Mouse (Mus musculus) CH12.LX (cell line): ENCODE data around the gene Trim71. TPM values are rescaled to one million over a fixed set of nuclear protein-coding genes. Genes with fewer than 3 reads are reported as not detected.

Experiments
- DNase-seq: peaks from one replicate; pipeline ENCODE4 v3.0.0-alpha.2; 2013; ENCODE audit errors: extremely low read depth
- H3K27ac ChIP-seq: 2 replicates; pipeline ENCODE4 v1.5.1; 2012; ENCODE audit warnings: low read depth, mild to moderate bottlenecking, control low read depth, moderate library complexity; ENCODE audit not compliant: insufficient read depth
- H3K27me3 ChIP-seq: replicated peaks from 2 replicates; pipeline ENCODE3; 2012; ENCODE audit warnings: inconsistent platforms
- H3K36me3 ChIP-seq, 2 experiments: replicated peaks in 1 of 2; 2 replicates each; pipeline versions ENCODE3 to v1.6.1; 2012; ENCODE audit warnings: inconsistent platforms in 1 of 2, low read length in 1 of 2, mild to moderate bottlenecking in 1 of 2, mixed read lengths in 1 of 2, moderate library complexity in 1 of 2; ENCODE audit not compliant: control insufficient read depth in 1 of 2, insufficient read depth in 1 of 2
- H3K4me1 ChIP-seq, 2 experiments: 2 replicates each; pipeline ENCODE4 v1.6.1; 2012; ENCODE audit warnings: inconsistent platforms in 1 of 2, moderate library complexity in 1 of 2; ENCODE audit not compliant: insufficient read depth in 2 of 2, control insufficient read depth in 1 of 2
- H3K4me2 ChIP-seq: 2 replicates; pipeline ENCODE4 v1.6.1; 2012; ENCODE audit warnings: low read depth, mild to moderate bottlenecking, control low read depth; ENCODE audit not compliant: poor library complexity, insufficient read depth, severe bottlenecking
- H3K4me3 ChIP-seq, 3 experiments: fragments of 150-350 bp in 1 of 3; sonication (generic) in 1 of 3; replicated peaks in 1 of 3; 2 replicates each; pipeline versions ENCODE3 to v1.5.1; 2011 to 2012; ENCODE audit warnings: low read depth in 2 of 3, low read length in 2 of 3, mild to moderate bottlenecking in 2 of 3, moderate library complexity in 2 of 3, control low read depth in 1 of 3, improper control_type of control experiment in 1 of 3, inconsistent platforms in 1 of 3, mixed read lengths in 1 of 3; ENCODE audit not compliant: poor library complexity in 1 of 3
- H3K79me2 ChIP-seq: replicated peaks from 2 replicates; pipeline ENCODE4 v1.6.1; 2012; ENCODE audit warnings: mild to moderate bottlenecking, moderate library complexity; ENCODE audit not compliant: control insufficient read depth, poor library complexity, insufficient read depth, severe bottlenecking; ENCODE audit errors: extremely low read depth
- H3K9ac ChIP-seq: 2 replicates; pipeline ENCODE4 v1.6.1; 2012; ENCODE audit warnings: low read depth, mild to moderate bottlenecking, control low read depth, moderate library complexity; ENCODE audit not compliant: insufficient read depth
- H3K9me3 ChIP-seq: replicated peaks from 2 replicates; pipeline ENCODE3; 2012; ENCODE audit warnings: low read length, inconsistent platforms, mixed read lengths
- BHLHE40 ChIP-seq: IDR thresholded peaks from 2 replicates; pipeline ENCODE4 v1.6.1; 2011; ENCODE audit warnings: mild to moderate bottlenecking, low read depth, low read length, improper control_type of control experiment
- CHD1 ChIP-seq: IDR thresholded peaks from 2 replicates; pipeline ENCODE4 v1.6.1; 2012; ENCODE audit warnings: low read depth, low read length, improper control_type of control experiment, inconsistent platforms
- E2F4 ChIP-seq: IDR thresholded peaks from 2 replicates; pipeline ENCODE4 v1.6.1; 2011; ENCODE audit warnings: low read depth, low read length, improper control_type of control experiment; ENCODE audit not compliant: insufficient replicate concordance
- EP300 ChIP-seq: IDR thresholded peaks from 2 replicates; pipeline ENCODE4 v1.6.1; 2011; ENCODE audit warnings: low read length, improper control_type of control experiment
- ETS1 ChIP-seq: conservative IDR thresholded peaks from 2 replicates; pipeline ENCODE4 v1.6.1; 2012; ENCODE audit warnings: low read depth, mild to moderate bottlenecking, inconsistent platforms, low read length, improper control_type of control experiment, moderate library complexity
- IRF4 ChIP-seq: IDR thresholded peaks from 2 replicates; pipeline ENCODE4 v1.6.1; 2014; ENCODE audit warnings: low read depth, mild to moderate bottlenecking, inconsistent platforms, low read length, improper control_type of control experiment
- JUN ChIP-seq: IDR thresholded peaks from 2 replicates; pipeline ENCODE4 v1.6.1; 2011; ENCODE audit warnings: low read depth, mild to moderate bottlenecking, low read length, improper control_type of control experiment, moderate library complexity; ENCODE audit not compliant: insufficient read depth
- JUND ChIP-seq: conservative IDR thresholded peaks from 2 replicates; pipeline ENCODE4 v1.6.1; 2011; ENCODE audit warnings: low read depth, low read length, improper control_type of control experiment
- KAT2A ChIP-seq: IDR thresholded peaks from 2 replicates; pipeline ENCODE4 v1.6.1; 2012; ENCODE audit warnings: low read length, improper control_type of control experiment, inconsistent platforms; ENCODE audit not compliant: insufficient replicate concordance
- MAX ChIP-seq: IDR thresholded peaks from 2 replicates; pipeline ENCODE4 v1.6.1; 2011; ENCODE audit warnings: low read length, improper control_type of control experiment
- MEF2A ChIP-seq: IDR thresholded peaks from 2 replicates; pipeline ENCODE4 v1.6.1; 2014; ENCODE audit warnings: low read depth, mild to moderate bottlenecking, inconsistent platforms, low read length, improper control_type of control experiment, borderline replicate concordance
- MYC ChIP-seq: IDR thresholded peaks from 2 replicates; pipeline ENCODE4 v1.6.1; 2011; ENCODE audit warnings: low read depth, mild to moderate bottlenecking, improper control_type of control experiment, low read length
- NELFE ChIP-seq: IDR thresholded peaks from 2 replicates; pipeline ENCODE4 v1.6.1; 2011; ENCODE audit warnings: low read depth, low read length, improper control_type of control experiment
- NRF1 ChIP-seq: IDR thresholded peaks from 2 replicates; pipeline ENCODE4 v1.6.1; 2014; ENCODE audit warnings: low read depth, mild to moderate bottlenecking, inconsistent platforms, low read length, improper control_type of control experiment, moderate library complexity
- POLR2A ChIP-seq: IDR thresholded peaks from 2 replicates; pipeline ENCODE4 v1.6.1; 2011; ENCODE audit warnings: low read depth, mild to moderate bottlenecking, improper control_type of control experiment, low read length
- POLR2AphosphoS2 ChIP-seq: IDR thresholded peaks from 2 replicates; pipeline ENCODE4 v1.6.1; 2011; ENCODE audit warnings: low read depth, low read length, improper control_type of control experiment
- TCF12 ChIP-seq: IDR thresholded peaks from 2 replicates; pipeline ENCODE4 v1.6.1; 2014; ENCODE audit warnings: low read depth, mild to moderate bottlenecking, inconsistent platforms, low read length, improper control_type of control experiment
- ZC3H11A ChIP-seq: IDR thresholded peaks from 2 replicates; pipeline ENCODE4 v1.6.1; 2012; ENCODE audit warnings: low read depth, mild to moderate bottlenecking, inconsistent platforms, low read length, improper control_type of control experiment
- ZNF384 ChIP-seq: IDR thresholded peaks from 2 replicates; pipeline ENCODE4 v1.6.1; 2012; ENCODE audit warnings: low read depth, low read length, improper control_type of control experiment, inconsistent platforms
- dilution Hi-C: fragments of 300-500 bp; cut with MboI; formaldehyde crosslinking; loops from 2 replicates; pipeline ENCODE4 v1.14.3; 2020; ENCODE audit warnings: low sequenced_read_pairs; ENCODE audit not compliant: extremely low pct_unique_long_range_greater_than_20kb, extremely low pct_ligation_motif_present
- in situ Hi-C: fragments of 300-500 bp; cut with MboI; formaldehyde crosslinking; loops from 3 replicates; pipeline ENCODE4 v1.14.3; 2019; ENCODE audit warnings: low sequenced_read_pairs, low pct_ligation_motif_present, low pct_unique_long_range_greater_than_20kb, mixed read lengths
- polyA plus RNA-seq: library from polyadenylated mRNA; unstranded; fragments of >175 nt; gene quantifications from 2 replicates; pipeline ENCODE4 v1.2.1, GENCODE M21; 2012; ENCODE audit warnings: low read depth; ENCODE audit not compliant: insufficient read length
- total RNA-seq, 2 experiments: library from RNA; depleted of rRNA; stranded (reverse); fragments of 300-350 nt in 1 of 2; fragments of >200 nt in 1 of 2; gene quantifications; 2 replicates each; pipeline ENCODE4 v1.2.3; 2012 to 2014

Gene Trim71
- total and polyA plus RNA-seq, 3 experiments = under 0.01 TPM; not detected in 2

DNA sequence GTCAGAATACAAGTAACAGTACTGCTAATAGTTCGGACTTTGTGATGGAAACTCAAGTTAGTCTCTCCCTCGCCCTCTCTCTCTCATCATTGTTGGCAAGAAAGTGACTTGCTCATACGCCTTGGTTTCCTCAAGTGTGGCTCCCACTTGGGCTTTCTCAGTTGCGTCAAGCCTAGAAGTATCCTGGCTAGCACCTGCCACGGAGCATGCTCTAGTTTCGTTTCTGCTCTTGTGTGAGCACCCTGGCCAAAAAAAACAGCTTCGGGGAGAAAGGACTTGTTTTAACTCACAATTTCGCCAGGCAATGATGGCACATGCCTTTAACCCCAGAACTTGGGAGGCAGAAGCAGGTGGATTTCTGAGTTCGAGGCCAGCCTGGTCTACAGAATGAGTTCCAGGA is 87.2 kb downstream of the Trim71 start:
- Histone ChIP-seq H3K9me3 (no peaks in the 10 kb centered on the region), H3K79me2 (no peaks in the 10 kb centered on the region), H3K4me2 (peak overlapping the region; percentile 1; the same call in 1 of the 2 replicates), H3K36me3 (peaks cover 7 to 46% of the 10 kb centered on the region in 2 experiments), H3K4me1 (peaks cover 21 to 59% of the 10 kb centered on the region in 2 experiments), H3K27ac (peak overlapping the region; percentile 76), H3K9ac (no peak overlapping the region), H3K4me3 (no peak overlapping the region), H3K27me3 (no peaks in the 10 kb centered on the region)
- in situ Hi-C loops (loop anchor here (25.0 kb wide), 1 partner anchor 165 kb away; no protein-coding TSS in a partner anchor), dilution Hi-C loops (no loop called here)
- peak; percentile 51 for DNase-seq
- TF ChIP-seq EP300 (0 out of 2 replicates have a peak, but pooled peaks have one; percentile 16), ZNF384 (peak; percentile 55), ETS1 (no peak; the same call in 1 of the 2 replicates), MAX (peak; percentile 42; the same call in 1 of the 2 replicates), TCF12 (0 out of 2 replicates have a peak, but pooled peaks have one; percentile 39), JUN (no peak), MYC (peak; percentile 54; the same call in 1 of the 2 replicates), NRF1 (peak; percentile 71), KAT2A (no peak), BHLHE40 (peak; percentile 70), IRF4 (peak; percentile 84)

DNA sequence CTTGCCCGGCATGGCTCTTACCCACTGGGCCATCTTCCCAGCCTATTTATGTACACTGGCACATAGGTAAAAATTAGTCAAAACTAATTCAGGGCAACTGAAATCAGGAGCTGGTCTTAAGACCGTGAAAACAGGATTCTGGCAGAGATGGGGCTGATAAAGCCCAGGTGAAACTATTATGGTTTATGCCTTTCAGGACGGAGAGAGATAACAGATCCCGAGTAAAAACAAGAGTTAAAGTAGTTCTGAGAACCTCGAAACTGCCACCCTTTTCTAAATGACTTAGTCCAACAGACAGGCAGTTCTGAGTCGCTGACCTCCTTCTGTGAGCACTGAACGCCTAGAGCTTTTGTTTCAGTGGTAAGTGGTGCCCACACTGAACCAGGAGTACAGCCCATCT is 92.3 kb downstream of the Trim71 start:
- Histone ChIP-seq H3K27me3 (no peaks in the 10 kb centered on the region), H3K4me1 (peaks cover 20 to 67% of the 10 kb centered on the region in 2 experiments), H3K4me3 (no peak overlapping the region), H3K27ac (no peak overlapping the region), H3K36me3 (peaks cover 16 to 73% of the 10 kb centered on the region in 2 experiments), H3K4me2 (no peak overlapping the region), H3K9ac (no peak overlapping the region), H3K9me3 (peaks cover 9% of the 10 kb centered on the region)
- dilution Hi-C loops (no loop called here), in situ Hi-C loops (no loop called here)
- DNase-seq = no peak
- TF ChIP-seq ETS1 (no peak), JUND (0 out of 2 replicates have a peak, but pooled peaks have one; percentile 8), BHLHE40 (peak; percentile 21; the same call in 1 of the 2 replicates), MYC (no peak), IRF4 (peak; percentile 22; the same call in 1 of the 2 replicates), JUN (no peak), POLR2A (no peak), NELFE (no peak), ZC3H11A (no peak), MEF2A (peak; percentile 37; the same call in 1 of the 2 replicates), CHD1 (no peak), ZNF384 (no peak), E2F4 (no peak), EP300 (peak; percentile 66), POLR2AphosphoS2 (no peak)
- TF ChIP-seq, all 38 proteins: peak for 5
- no peaks in the 10 kb centered on the region for H3K79me2 ChIP-seq
